7 mouse cellular contexts compared by ENCODE assay signal in the genomic region with DNA sequence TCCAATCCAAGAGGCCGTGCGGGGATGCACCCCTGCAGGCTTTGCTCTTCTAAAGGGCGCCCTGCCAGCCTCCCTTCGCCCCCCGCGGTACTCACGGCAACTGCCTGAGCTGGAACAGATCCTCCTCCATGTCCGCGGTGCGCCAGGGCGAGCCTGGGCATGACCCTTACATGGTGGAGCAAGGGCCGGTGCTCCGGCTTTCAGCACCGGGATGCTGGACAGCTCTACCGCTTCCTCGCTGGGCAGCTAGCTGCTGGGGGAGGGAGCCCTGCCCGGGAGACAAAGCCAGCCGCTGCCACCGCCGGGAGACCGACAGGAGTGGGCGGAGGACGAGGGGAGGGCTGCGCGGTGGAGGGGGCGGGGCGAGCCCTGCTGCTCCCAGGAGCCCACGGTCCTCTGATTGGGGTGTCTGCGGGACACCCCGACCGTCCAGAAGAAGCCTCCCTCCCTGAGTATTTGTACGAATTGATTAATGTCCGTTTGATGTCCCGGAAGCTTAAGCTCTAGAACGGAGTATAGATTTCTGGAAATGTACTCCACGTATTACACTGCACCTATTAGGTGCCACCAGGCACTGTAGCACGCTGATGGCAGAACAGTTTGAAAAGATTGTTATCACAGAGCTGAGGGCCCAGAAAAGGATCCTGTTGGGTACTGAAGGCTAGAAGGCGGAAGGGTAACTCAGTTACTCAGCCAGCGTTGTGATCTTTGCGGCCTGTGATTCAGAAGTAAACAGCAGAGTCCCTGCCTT. TPM values are rescaled to one million over a fixed set of nuclear protein-coding genes. Genes with fewer than 3 reads are reported as not detected.
DNase-seq lines count a peak whose midpoint lies in the region; ATAC-seq lines count a peak whose summit lies in the region.

A gene (minus strand): TSS at position 514 of the 751 bp plus-strand sequence.

- ATAC-seq in embryonic facial prominence, embryonic 11.5 days (replicated peaks; ENCODE audit: insufficient number of reproducible peaks, low FRiP score, low TSS enrichment, low read depth): no peak; the same call in 1 of the 2 replicates
- ATAC-seq in limb, embryonic 11.5 days (ENCODE audit: insufficient number of reproducible peaks, low FRiP score, low TSS enrichment, low read depth): no peak
- peak; percentile 70 for ATAC-seq in midbrain, embryonic 14.5 days (ENCODE audit: low FRiP score, low TSS enrichment)

- peak within 1 kb of the TSS; percentile 25 for H3K4me3 ChIP-seq in embryonic facial prominence, embryonic 11.5 days (ENCODE audit: low read depth, low read length)
- H3K4me3 ChIP-seq in limb, embryonic 11.5 days (ENCODE audit: low read depth, low read length): peak within 1 kb of the TSS; percentile 11; the same call in 1 of the 2 replicates
- H3K4me3 ChIP-seq in midbrain, embryonic 14.5 days (replicated peaks; ENCODE audit: low read depth, low read length): peak within 1 kb of the TSS; percentile 76

- H3K36me3 ChIP-seq in embryonic facial prominence, embryonic 11.5 days (replicated peaks; ENCODE audit: control insufficient read depth, insufficient read depth, low read depth, low read length): no peaks in the 10 kb centered on the region
- H3K36me3 ChIP-seq in limb, embryonic 11.5 days (ENCODE audit: control insufficient read depth, insufficient read depth, low read length): no peaks in the 10 kb centered on the region
- no peaks in the 10 kb centered on the region for H3K36me3 ChIP-seq in midbrain, embryonic 14.5 days (ENCODE audit: control insufficient read depth, insufficient read depth, low read length)
- H3K36me3 ChIP-seq in splenic B cell, adult 2 months (ENCODE audit: control insufficient read depth, insufficient read depth, low read length, poor library complexity, severe bottlenecking): no peaks in the 10 kb centered on the region

- H3K27me3 ChIP-seq in embryonic facial prominence, embryonic 11.5 days (ENCODE audit: control insufficient read depth, insufficient read depth, low read length): no peaks in the 10 kb centered on the region; the same call in 1 of the 2 replicates
- no peaks in the 10 kb centered on the region; the same call in 1 of the 2 replicates for H3K27me3 ChIP-seq in limb, embryonic 11.5 days (ENCODE audit: control insufficient read depth, insufficient read depth, low read length)
- no peaks in the 10 kb centered on the region for H3K27me3 ChIP-seq in midbrain, embryonic 14.5 days (ENCODE audit: control insufficient read depth, insufficient read depth, low read length)
- no peaks in the 10 kb centered on the region for H3K27me3 ChIP-seq in splenic B cell, adult 2 months (ENCODE audit: control insufficient read depth, insufficient read depth, low read length, poor library complexity, severe bottlenecking)

- no peak within 1 kb of the TSS for H3K27ac ChIP-seq in embryonic facial prominence, embryonic 11.5 days (replicated peaks; ENCODE audit: low read depth, low read length)
- no peak within 1 kb of the TSS for H3K27ac ChIP-seq in limb, embryonic 11.5 days (replicated peaks; ENCODE audit: low read depth, low read length)
- peak within 1 kb of the TSS; percentile 97 for H3K27ac ChIP-seq in midbrain, embryonic 14.5 days (replicated peaks; ENCODE audit: low read depth, low read length)

- H3K9ac ChIP-seq in embryonic facial prominence, embryonic 11.5 days (replicated peaks; ENCODE audit: low read length): peak within 1 kb of the TSS; percentile 37; the same call in 1 of the 2 replicates
- no peak within 1 kb of the TSS for H3K9ac ChIP-seq in limb, embryonic 11.5 days (ENCODE audit: low read length)
- peak within 1 kb of the TSS; percentile 96 for H3K9ac ChIP-seq in midbrain, embryonic 14.5 days (replicated peaks; ENCODE audit: low read length)

- no peaks in the 10 kb centered on the region for H3K9me3 ChIP-seq in embryonic facial prominence, embryonic 11.5 days (replicated peaks; ENCODE audit: control insufficient read depth, low read length)
- H3K9me3 ChIP-seq in limb, embryonic 11.5 days (ENCODE audit: control insufficient read depth, low read length): no peaks in the 10 kb centered on the region
- H3K9me3 ChIP-seq in midbrain, embryonic 14.5 days (ENCODE audit: control insufficient read depth, low read length): no peaks in the 10 kb centered on the region

- WGBS in embryonic facial prominence, embryonic 11.5 days: 3% methylated on average over 39 of the region's 40 CpGs
- 2% methylated on average over 39 of the region's 40 CpGs for WGBS in limb, embryonic 11.5 days
- WGBS in midbrain, embryonic 14.5 days: 2% methylated on average over 40 of the region's 40 CpGs

- H3K4me1 ChIP-seq in embryonic facial prominence, embryonic 11.5 days (ENCODE audit: control insufficient read depth, insufficient read depth, low read length): no peaks in the 10 kb centered on the region
- H3K4me1 ChIP-seq in limb, embryonic 11.5 days (ENCODE audit: control insufficient read depth, insufficient read depth, low read length): no peaks in the 10 kb centered on the region; the same call in 1 of the 2 replicates
- peaks cover 14% of the 10 kb centered on the region for H3K4me1 ChIP-seq in midbrain, embryonic 14.5 days (ENCODE audit: control insufficient read depth, insufficient read depth, low read length)

- peak within 1 kb of the TSS; percentile 58 for H3K4me2 ChIP-seq in embryonic facial prominence, embryonic 11.5 days (ENCODE audit: low read depth, low read length)
- H3K4me2 ChIP-seq in limb, embryonic 11.5 days (ENCODE audit: low read depth, severe bottlenecking): peak within 1 kb of the TSS; percentile 44
- peak within 1 kb of the TSS; percentile 71 for H3K4me2 ChIP-seq in midbrain, embryonic 14.5 days (ENCODE audit: low read length)

- DNase-seq in adrenal gland, postnatal 36 days: peak; percentile 89 to 90
- DNase-seq in embryonic facial prominence, embryonic 11.5 days (ENCODE audit: low spot score): peak; percentile 92
- peak; percentile 14 to 16 for DNase-seq in heart, adult 9 months (ENCODE audit: low spot score in 2 of 2)
- DNase-seq in kidney, adult 8-10 months: peak; percentile 55 to 68
- DNase-seq in limb, embryonic 11.5 days (ENCODE audit: low spot score): peak; percentile 92
- DNase-seq in midbrain, embryonic 14.5 days: peak; percentile 87
- peak; percentile 41 for DNase-seq in splenic B cell, adult 2 months (ENCODE audit: low read depth, low spot score)

RNA-seq across cellular contexts. Expression of the gene that starts here (rescaled TPM):
- total RNA-seq in adrenal gland, postnatal 36 days (2021): 1 to 10 TPM; 2.2 to 2.6 TPM
- 3.3 and 4.1 TPM in 2 replicates for polyA plus RNA-seq in embryonic facial prominence, embryonic 11.5 days (2014; fragmentation: Nextera tagmentation; extraction: Ambion mirVana)
- 0.24 TPM in 1 of 2 replicates, not detected in the other for polyA plus RNA-seq in limb, embryonic 11.5 days (2014; fragmentation: Nextera tagmentation; extraction: Ambion mirVana)
- 88.8 and 105 TPM in 2 replicates for polyA plus RNA-seq in midbrain, embryonic 14.5 days (2014; fragmentation: Nextera tagmentation; extraction: Ambion mirVana)

Comparison
In these comparisons a context has a peak if more than half of its experiments do, and no peak if none do; other contexts are left out.
1. RNA of the gene that starts here (polyA plus RNA-seq): 88.8 to 105 TPM in midbrain, embryonic 14.5 days; 3.3 to 4.1 TPM in embryonic facial prominence, embryonic 11.5 days and 0.24 TPM in limb, embryonic 11.5 days; every median in the first group is over 10 times any median in the second.
2. Peak in DNase-seq, H3K4me3 ChIP-seq and H3K4me2 ChIP-seq in limb, embryonic 11.5 days; RNA of the gene not detected or under 1 TPM.
3. DNase-seq: peak in every context shown above with its lines; median percentile 92 in embryonic facial prominence, embryonic 11.5 days; 92 in limb, embryonic 11.5 days; 90 in adrenal gland, postnatal 36 days; 87 in midbrain, embryonic 14.5 days; 62 in kidney, adult 8-10 months; 41 in splenic B cell, adult 2 months; 15 in heart, adult 9 months.
4. H3K4me3 ChIP-seq: peak in every context shown above with its lines; median percentile 76 in midbrain, embryonic 14.5 days; 25 in embryonic facial prominence, embryonic 11.5 days; 11 in limb, embryonic 11.5 days.
5. Peak in every context shown above with its lines, with median percentiles within 50 percentile points of each other: H3K4me2 ChIP-seq.